Mouse (Mus musculus) neural tube, embryonic 14.5 days (tissue): Measurements from ENCODE around the gene Cdc34. TPM values are rescaled to one million over a fixed set of nuclear protein-coding genes. Genes with fewer than 3 reads are reported as not detected.

Experiments used
- ATAC-seq: fragments of 200-750 bp; cut with Nextera tagmentation; 2 replicates; pipeline ENCODE4 v1.8.0; 2017; ENCODE audit warnings: low read depth, mild to moderate bottlenecking, moderate TSS enrichment, moderate library complexity
- H3K27ac ChIP-seq: fragments of 300-500 bp; sonication (generic); 2 replicates; pipeline ENCODE4 v1.5.1; 2014; ENCODE audit warnings: low read depth, mild to moderate bottlenecking, control low read depth, low read length, moderate library complexity, mixed read lengths
- H3K27me3 ChIP-seq: fragments of 300-500 bp; sonication (generic); 2 replicates; pipeline ENCODE4 v1.6.1; 2014; ENCODE audit warnings: low read length; ENCODE audit not compliant: control insufficient read depth, insufficient read depth
- H3K36me3 ChIP-seq: fragments of 300-500 bp; sonication (generic); 2 replicates; pipeline ENCODE4 v1.6.1; 2014; ENCODE audit warnings: low read length, mixed read lengths; ENCODE audit not compliant: control insufficient read depth, insufficient read depth
- H3K4me1 ChIP-seq: fragments of 300-500 bp; sonication (generic); 2 replicates; pipeline ENCODE4 v1.6.1; 2014; ENCODE audit warnings: low read length; ENCODE audit not compliant: control insufficient read depth, insufficient read depth
- H3K4me2 ChIP-seq: fragments of 300-500 bp; sonication (generic); 2 replicates; pipeline ENCODE4 v1.6.1; 2014; ENCODE audit warnings: mild to moderate bottlenecking, low read depth, low read length, control low read depth
- H3K4me3 ChIP-seq: fragments of 300-500 bp; sonication (generic); 2 replicates; pipeline ENCODE4 v1.5.1; 2014; ENCODE audit warnings: low read depth, low read length, control low read depth, mixed read lengths
- H3K9ac ChIP-seq: fragments of 300-500 bp; sonication (generic); replicated peaks from 2 replicates; pipeline ENCODE4 v1.6.1; 2014; ENCODE audit warnings: low read depth, mild to moderate bottlenecking, control low read depth, low read length, mixed read lengths
- H3K9me3 ChIP-seq: fragments of 300-500 bp; sonication (generic); 2 replicates; pipeline ENCODE4 v1.6.1; 2016; ENCODE audit warnings: low read length; ENCODE audit not compliant: control insufficient read depth
- WGBS: fragments of 180-500 bp; shearing (Covaris S2); extraction: QIAGEN DNeasy Blood & Tissue Kit; methylation state at CpG from one replicate; pipeline ENCODE4 v1.1.7; 2014; 5-methylcytosine and 5-hydroxymethylcytosine counted together
- polyA plus RNA-seq: library from polyadenylated mRNA; unstranded; fragments of >200 nt; fragmentation: Nextera tagmentation; extraction: Ambion mirVana; gene quantifications from 2 replicates; pipeline ENCODE4 v1.2.1, GENCODE M21; 2014

Gene Cdc34
- polyA plus RNA-seq, 1 experiment from 2014 or later, result 69.7 TPM

GRCm38 (mm10) chr10:79680606-79681495 is 1.1 kb upstream of the Cdc34 start:
- Histone ChIP-seq H3K9me3 (no peaks in the 10 kb centered on the region), H3K27me3 (no peaks in the 10 kb centered on the region), H3K4me2 (peak overlapping the region; percentile 60), H3K36me3 (peaks cover 13% of the 10 kb centered on the region), H3K9ac (peak overlapping the region; percentile 44), H3K4me3 (peak overlapping the region; percentile 65), H3K4me1 (peaks cover 17% of the 10 kb centered on the region), H3K27ac (peak overlapping the region; percentile 85)
- ATAC-seq, result peak; percentile 32
- WGBS, result 44% methylated on average over 11 of the region's 11 CpGs

GRCm38 (mm10) chr10:79682551-79682915 is 538 bp downstream of the Cdc34 start:
- Histone ChIP-seq H3K9ac (peak overlapping the region; percentile 74), H3K4me3 (peak overlapping the region; percentile 65), H3K9me3 (no peaks in the 10 kb centered on the region), H3K27ac (peak overlapping the region; percentile 60), H3K36me3 (peaks cover 24% of the 10 kb centered on the region), H3K4me2 (peak overlapping the region; percentile 89), H3K27me3 (no peaks in the 10 kb centered on the region), H3K4me1 (peaks cover 17% of the 10 kb centered on the region)
- ATAC-seq, result peak; percentile 13
- 0% methylated on average over 8 of the region's 10 CpGs for WGBS

- Histone ChIP-seq H3K27ac (no peak overlapping the region; the same call in 1 of the 2 replicates), H3K36me3 (peaks cover 28% of the 10 kb centered on the region), H3K9me3 (no peaks in the 10 kb centered on the region), H3K4me2 (peak overlapping the region; percentile 89), H3K27me3 (no peaks in the 10 kb centered on the region), H3K4me1 (peaks cover 17% of the 10 kb centered on the region), H3K4me3 (peak overlapping the region; percentile 65), H3K9ac (peak overlapping the region; percentile 74)
- 6% methylated on average over 10 of the region's 10 CpGs for WGBS
- no peak for ATAC-seq
Measured at GRCm38 (mm10) chr10:79682916-79683582, 1.1 kb downstream of the Cdc34 start.

DNA sequence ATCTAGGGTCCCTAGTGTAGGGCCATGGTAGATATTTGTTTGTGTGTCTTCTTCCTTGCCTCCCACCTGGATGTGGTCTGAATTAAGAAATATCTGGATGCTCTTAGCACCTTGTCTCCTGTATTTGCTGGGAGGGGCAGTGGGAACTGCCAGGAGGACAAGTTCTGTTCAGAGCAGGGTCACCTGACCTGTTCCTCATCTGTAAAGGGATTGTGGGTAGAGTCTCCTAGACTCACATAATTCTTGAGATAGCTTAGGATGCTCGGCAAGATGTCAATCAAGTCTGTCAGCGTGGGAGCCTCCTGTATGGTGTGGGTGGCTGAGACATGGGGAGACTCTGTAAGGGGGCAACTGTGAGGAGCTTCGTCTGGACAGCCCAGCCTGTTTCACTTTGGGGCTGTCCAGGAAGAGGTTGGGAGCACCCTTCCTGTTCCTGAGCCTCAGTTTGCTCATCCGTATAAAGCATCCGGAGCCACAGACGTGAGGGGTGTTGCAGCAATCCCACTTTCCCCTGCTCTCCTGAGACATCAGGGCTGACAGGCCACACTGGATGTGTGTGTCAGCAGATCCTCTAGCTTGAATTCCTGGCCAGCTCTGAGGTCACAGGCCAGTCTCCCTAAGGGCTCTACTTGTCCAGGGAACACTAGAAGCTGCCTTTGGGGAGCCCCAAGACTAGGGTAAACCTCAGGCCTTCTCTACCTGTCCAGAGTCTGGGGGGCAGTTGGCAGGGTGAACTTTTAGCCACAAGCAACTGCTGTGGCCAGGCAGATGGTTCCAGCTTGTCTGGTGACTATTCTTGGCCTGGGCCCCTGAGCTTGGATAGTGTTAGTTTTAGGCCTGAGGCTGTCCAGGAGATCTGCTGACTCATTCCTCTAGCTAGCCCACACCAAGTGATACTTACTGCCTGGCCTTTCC is 2.0 kb downstream of the Cdc34 start:
- Histone ChIP-seq H3K9ac (peak overlapping the region; percentile 74; the same call in 1 of the 2 replicates), H3K9me3 (no peaks in the 10 kb centered on the region), H3K36me3 (peaks cover 34% of the 10 kb centered on the region), H3K4me3 (peak overlapping the region; percentile 65; the same call in 1 of the 2 replicates), H3K4me2 (peak overlapping the region; percentile 89), H3K27me3 (no peaks in the 10 kb centered on the region), H3K4me1 (peaks cover 17% of the 10 kb centered on the region), H3K27ac (no peak overlapping the region)
- WGBS, result 87% methylated on average over 6 of the region's 6 CpGs
- no peak for ATAC-seq

DNA sequence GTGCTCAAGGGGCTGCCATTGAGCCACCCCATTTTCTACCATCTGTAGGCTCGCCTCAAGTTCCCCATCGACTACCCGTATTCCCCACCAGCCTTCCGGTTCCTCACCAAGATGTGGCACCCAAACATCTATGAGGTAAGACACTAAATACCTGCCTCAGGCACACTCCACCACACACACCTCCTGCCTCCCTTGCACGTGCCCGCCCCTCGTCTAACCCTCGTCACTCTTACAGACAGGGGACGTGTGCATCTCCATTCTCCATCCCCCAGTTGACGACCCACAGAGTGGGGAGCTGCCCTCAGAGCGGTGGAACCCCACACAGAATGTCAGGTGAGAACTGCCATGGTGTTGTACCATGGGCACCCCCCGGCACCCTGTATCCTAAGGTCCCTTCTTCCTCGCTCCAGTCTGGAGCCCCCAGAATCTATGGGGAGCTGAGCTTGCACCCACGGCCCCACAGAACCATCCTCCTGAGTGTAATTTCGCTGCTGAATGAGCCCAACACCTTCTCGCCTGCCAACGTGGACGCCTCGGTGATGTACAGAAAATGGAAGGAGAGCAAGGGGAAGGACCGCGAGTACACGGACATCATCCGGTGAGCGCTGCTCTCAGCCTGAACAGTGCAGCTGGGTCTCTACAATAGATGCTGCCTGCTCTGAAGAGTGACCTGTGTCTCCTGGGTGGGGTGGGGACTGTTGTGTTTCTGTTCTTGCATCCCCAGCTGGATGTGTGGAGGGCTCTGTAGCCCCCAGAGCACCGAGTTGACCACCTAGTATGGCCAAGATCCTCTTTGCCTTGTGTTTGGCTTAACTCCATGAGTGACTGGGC is 3.0 kb downstream of the Cdc34 start:
- Histone ChIP-seq H3K36me3 (peaks cover 34% of the 10 kb centered on the region), H3K27ac (no peak overlapping the region), H3K9ac (no peak overlapping the region), H3K27me3 (no peaks in the 10 kb centered on the region), H3K9me3 (no peaks in the 10 kb centered on the region), H3K4me3 (no peak overlapping the region), H3K4me1 (peaks cover 17% of the 10 kb centered on the region), H3K4me2 (no peak overlapping the region)
- no peak for ATAC-seq
- 95% methylated on average over 25 of the region's 25 CpGs for WGBS

GRCm38 (mm10) chr10:79686219-79686618 is 4.2 kb downstream of the Cdc34 start:
- H3K4me2 ChIP-seq, result no peak overlapping the region
- WGBS, result 91% methylated on average over 2 of the region's 2 CpGs
- no peak overlapping the region for H3K27ac ChIP-seq
- no peaks in the 10 kb centered on the region for H3K27me3 ChIP-seq
- H3K4me3 ChIP-seq, result no peak overlapping the region
- no peak for ATAC-seq
- H3K9ac ChIP-seq, result no peak overlapping the region
- H3K4me1 ChIP-seq, result peaks cover 13% of the 10 kb centered on the region
- H3K36me3 ChIP-seq, result peaks cover 34% of the 10 kb centered on the region
- no peaks in the 10 kb centered on the region for H3K9me3 ChIP-seq

DNA sequence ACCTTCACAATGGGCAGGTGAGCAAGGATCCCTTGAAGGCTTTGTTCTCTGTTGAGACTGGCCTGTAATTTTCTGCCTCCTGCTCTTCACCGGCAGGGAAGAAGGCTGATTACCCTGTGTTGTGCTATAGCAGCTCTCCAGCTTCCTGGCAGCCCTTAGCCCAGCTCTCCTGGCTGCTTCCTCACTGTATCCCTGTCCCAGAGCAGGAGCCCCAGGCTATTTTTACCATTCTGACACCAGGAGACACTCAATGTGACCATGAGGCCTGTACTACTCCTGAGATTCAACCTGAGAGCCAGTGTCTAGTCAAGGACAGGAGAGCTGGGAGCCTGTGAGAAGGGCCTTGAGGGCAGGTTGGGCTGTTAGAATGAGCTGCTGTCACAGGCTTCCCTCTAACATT is 4.7 kb downstream of the Cdc34 start:
- Histone ChIP-seq H3K36me3 (peaks cover 34% of the 10 kb centered on the region), H3K27me3 (no peaks in the 10 kb centered on the region), H3K4me3 (no peak overlapping the region), H3K27ac (no peak overlapping the region), H3K9me3 (no peaks in the 10 kb centered on the region), H3K4me2 (no peak overlapping the region), H3K9ac (no peak overlapping the region), H3K4me1 (peaks cover 12% of the 10 kb centered on the region)
- no peak for ATAC-seq
- WGBS, result 93% methylated on average over 1 of the region's 1 CpGs

- no peak overlapping the region for H3K9ac ChIP-seq
- H3K9me3 ChIP-seq, result no peaks in the 10 kb centered on the region
- H3K27ac ChIP-seq, result no peak overlapping the region
- H3K27me3 ChIP-seq, result no peaks in the 10 kb centered on the region
- no peak overlapping the region for H3K4me3 ChIP-seq
- no peak overlapping the region for H3K4me2 ChIP-seq
- ATAC-seq, result no peak
- 97% methylated on average over 6 of the region's 6 CpGs for WGBS
- peaks cover 34% of the 10 kb centered on the region for H3K36me3 ChIP-seq
- peaks cover 12% of the 10 kb centered on the region for H3K4me1 ChIP-seq
Measured at GRCm38 (mm10) chr10:79687513-79687912, 5.5 kb downstream of the Cdc34 start.
